Mouse (Mus musculus) E14TG2a.4 (cell line): ENCODE measurements around the gene Ms4a7.

ENCODE experiments used
- CTCF ChIP-seq: conservative IDR thresholded peaks from 2 replicates; pipeline ENCODE4 v1.5.1; 2014; ENCODE audit warnings: low read length
- NANOG ChIP-seq: IDR thresholded peaks from 2 replicates; pipeline ENCODE4 v1.6.1; 2014; ENCODE audit warnings: borderline replicate concordance, low read length, mixed read lengths

DNA sequence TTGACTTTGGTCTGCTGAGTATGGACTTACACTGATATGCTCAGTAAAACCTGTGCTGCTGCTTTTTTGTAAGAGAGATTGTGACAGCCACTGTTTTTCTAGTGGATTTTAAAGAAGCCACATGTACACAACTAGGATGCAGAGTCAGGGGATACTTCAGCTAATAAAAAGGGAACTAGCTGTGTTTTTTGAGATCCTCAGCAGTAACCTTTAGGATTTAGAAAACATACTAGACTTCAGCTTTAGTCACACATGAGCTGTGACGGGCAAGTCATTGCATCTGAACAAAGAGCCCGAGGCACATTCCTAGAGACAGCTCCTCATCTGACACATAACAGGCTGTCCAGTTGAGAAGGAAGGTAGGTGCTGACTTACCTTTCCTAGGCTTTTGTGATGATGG is 39.3 kb upstream of the Ms4a7 start, which contains the start of gene Ms4a4a:
- no peak for TF ChIP-seq CTCF
- TF ChIP-seq NANOG = no peak
